In the genomic region with DNA sequence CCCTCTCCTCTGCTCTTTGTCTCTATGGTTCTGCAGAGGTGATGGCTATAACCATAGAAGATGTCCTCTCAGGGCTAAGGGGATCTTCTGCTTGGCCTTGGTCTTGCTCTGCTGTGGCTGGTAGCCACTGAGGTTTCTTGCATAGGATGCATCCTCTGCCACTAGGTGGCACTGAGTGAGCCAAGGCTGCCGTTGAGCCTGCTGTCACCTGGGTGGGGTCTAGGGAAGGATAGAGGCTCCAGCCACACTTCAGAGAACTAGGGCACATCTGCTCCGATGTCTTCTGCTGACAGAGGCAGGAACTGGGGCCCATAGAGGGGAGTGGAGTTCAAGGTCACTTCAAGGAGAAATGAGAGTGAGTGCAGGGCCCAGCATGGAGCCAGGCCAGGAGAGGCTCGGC, we compare ENCODE assay signal across 8 mouse cellular contexts. TPM values are rescaled to one million over a fixed set of nuclear protein-coding genes. Genes with fewer than 3 reads are reported as not detected.
DNase-seq lines count a peak whose midpoint lies in the region; ATAC-seq and TF ChIP-seq lines count a peak whose summit lies in the region.

No protein-coding gene starts in this region.

- intact Hi-C loops in left cerebral cortex, postnatal 25 days (cut with DNase I): loop anchor here (1.0 kb wide), 1 partner anchor 151 kb away; the partner anchor contains the start of genes Islr and Islr2

- WGBS in hindbrain, postnatal 0 days: 19% methylated on average over 3 of the region's 3 CpGs
- WGBS in midbrain, postnatal 0 days: 21% methylated on average over 3 of the region's 3 CpGs

- DNase-seq in heart, adult 18-20 months: peak; percentile 47 to 49
- no peak for DNase-seq in heart, adult 11 months
- DNase-seq in NIH3T3 (ENCODE audit: low read depth): peak; percentile 63
- DNase-seq in embryo, embryonic 10.5 days (ENCODE audit: low spot score): peak; percentile 77
- DNase-seq in hindbrain, postnatal 0 days (ENCODE audit: low spot score): peak; percentile 87
- DNase-seq in left cerebral cortex, postnatal 25 days (ENCODE audit: low spot score in 2 of 2): peak; percentile 77 to 79
- DNase-seq in midbrain, postnatal 0 days (ENCODE audit: low spot score): peak; percentile 81
- DNase-seq in thymus, adult 18-20 months: peak; percentile 35 to 43

- no peaks in the 10 kb centered on the region for H3K36me3 ChIP-seq in hindbrain, postnatal 0 days (ENCODE audit: insufficient read depth, low read length)
- H3K36me3 ChIP-seq in midbrain, postnatal 0 days (ENCODE audit: insufficient read depth, low read length): no peaks in the 10 kb centered on the region

- H3K4me3 ChIP-seq in hindbrain, postnatal 0 days (ENCODE audit: low read length): no peak overlapping the region
- no peak overlapping the region for H3K4me3 ChIP-seq in midbrain, postnatal 0 days (ENCODE audit: low read depth, low read length)

- peak; percentile 51 for ATAC-seq in hindbrain, postnatal 0 days
- no peak for ATAC-seq in midbrain, postnatal 0 days (ENCODE audit: low FRiP score)

- no peaks in the 10 kb centered on the region for H3K27me3 ChIP-seq in hindbrain, postnatal 0 days (ENCODE audit: insufficient read depth, low read length)
- no peaks in the 10 kb centered on the region for H3K27me3 ChIP-seq in midbrain, postnatal 0 days (ENCODE audit: insufficient read depth, low read length)

- H3K9ac ChIP-seq in hindbrain, postnatal 0 days (replicated peaks; ENCODE audit: low read length): no peak overlapping the region
- no peak overlapping the region for H3K9ac ChIP-seq in midbrain, postnatal 0 days (replicated peaks; ENCODE audit: low read length, poor library complexity, severe bottlenecking)

- H3K4me2 ChIP-seq in hindbrain, postnatal 0 days (ENCODE audit: low read depth, low read length): no peak overlapping the region
- no peak overlapping the region for H3K4me2 ChIP-seq in midbrain, postnatal 0 days (ENCODE audit: low read depth, low read length, poor library complexity, severe bottlenecking)

- H3K4me1 ChIP-seq in hindbrain, postnatal 0 days (ENCODE audit: insufficient read depth, low read length): peaks cover 19% of the 10 kb centered on the region
- peaks cover 22% of the 10 kb centered on the region for H3K4me1 ChIP-seq in midbrain, postnatal 0 days (ENCODE audit: insufficient read depth, low read length)

- TF ChIP-seq CTCF in hindbrain, postnatal 0 days (IDR thresholded peaks at IDR 0.05; ENCODE audit: low read depth): peak; percentile 92
- TF ChIP-seq CTCF in midbrain, postnatal 0 days (IDR thresholded peaks at IDR 0.05): peak; percentile 84

- no peaks in the 10 kb centered on the region for H3K9me3 ChIP-seq in hindbrain, postnatal 0 days (ENCODE audit: low read length)
- H3K9me3 ChIP-seq in midbrain, postnatal 0 days (ENCODE audit: low read length): no peaks in the 10 kb centered on the region

- no peak overlapping the region for H3K27ac ChIP-seq in hindbrain, postnatal 0 days
- no peak overlapping the region for H3K27ac ChIP-seq in midbrain, postnatal 0 days (ENCODE audit: low read depth, low read length)

RNA-seq across cellular contexts. Expression of gene Stra6, which starts 10.5 kb away (rescaled TPM):
- total RNA-seq in heart, adult 18-20 months (2021): under 1 TPM; 0.30 to 0.44 TPM
- 16.0 and 19.2 TPM in 2 replicates for total RNA-seq in hindbrain, postnatal 0 days (2014; rRNA removed)
- 7.5 TPM in 2 replicates for polyA plus RNA-seq in hindbrain, postnatal 0 days (2015; fragmentation: Nextera tagmentation; extraction: Ambion mirVana)
- 1 to 10 TPM; 7.2 to 8.7 TPM for total RNA-seq in left cerebral cortex, postnatal 25 days (2021)
- 19.6 and 20.8 TPM in 2 replicates for total RNA-seq in midbrain, postnatal 0 days (2014; rRNA removed)
- 8.8 and 9.2 TPM in 2 replicates for polyA plus RNA-seq in midbrain, postnatal 0 days (2015; fragmentation: Nextera tagmentation; extraction: Ambion mirVana)

RNA-seq across cellular contexts. Expression of gene Cyp11a1, which starts 46.9 kb away (rescaled TPM):
- total RNA-seq in heart, adult 18-20 months (2021): not detected
- 4.1 and 4.3 TPM in 2 replicates for total RNA-seq in hindbrain, postnatal 0 days (2014; rRNA removed)
- polyA plus RNA-seq in hindbrain, postnatal 0 days (2015; fragmentation: Nextera tagmentation; extraction: Ambion mirVana): 1.2 and 1.8 TPM in 2 replicates
- total RNA-seq in left cerebral cortex, postnatal 25 days (2021): 1 to 10 TPM; 3.5 to 6.7 TPM
- total RNA-seq in midbrain, postnatal 0 days (2014; rRNA removed): 0.22 and 1.3 TPM in 2 replicates
- 1.3 and 1.5 TPM in 2 replicates for polyA plus RNA-seq in midbrain, postnatal 0 days (2015; fragmentation: Nextera tagmentation; extraction: Ambion mirVana)

Comparison
In these comparisons a context has a peak if more than half of its experiments do, and no peak if none do; other contexts are left out.
1. RNA of gene Stra6, which starts 10.5 kb away (total RNA-seq): 19.6 to 20.8 TPM in midbrain, postnatal 0 days, 16.0 to 19.2 TPM in hindbrain, postnatal 0 days and 7.2 to 8.7 TPM in left cerebral cortex, postnatal 25 days; 0.30 to 0.44 TPM in heart, adult 18-20 months; every median in the first group is over 4 times any median in the second.